Mouse (Mus musculus): Measurements from ENCODE around the gene Fam241a. TPM values are rescaled to one million over a fixed set of nuclear protein-coding genes. Genes with fewer than 3 reads are reported as not detected.

The Fam241a gene
- polyA plus RNA-seq, 1 experiment from 2014 or later = 2.0 TPM

- no peaks in the 10 kb centered on the region for H3K9me3 ChIP-seq (replicated peaks)
- 87% methylated on average over 7 of the region's 7 CpGs for WGBS
- no peaks in the 10 kb centered on the region for H3K36me3 ChIP-seq
- no peak overlapping the region for H3K27ac ChIP-seq
- no peaks in the 10 kb centered on the region for H3K4me1 ChIP-seq
- no peak for DNase-seq (ENCODE audit: low spot score)
- H3K27me3 ChIP-seq (ENCODE audit: low read depth, poor library complexity, severe bottlenecking) = no peaks in the 10 kb centered on the region
- H3K4me3 ChIP-seq = no peak overlapping the region
These were observed 13.8 kb upstream of the Fam241a start for GRCm38 (mm10) chr3:127909941-127910340.

GRCm38 (mm10) chr3:127894981-127895779 is 944 bp downstream of the Fam241a start:
- no peak overlapping the region for H3K27ac ChIP-seq
- H3K36me3 ChIP-seq = no peaks in the 10 kb centered on the region
- peaks cover 10% of the 10 kb centered on the region; the same call in 1 of the 2 replicates for H3K4me1 ChIP-seq
- no peak for DNase-seq (ENCODE audit: low spot score)
- no peaks in the 10 kb centered on the region for H3K9me3 ChIP-seq (replicated peaks)
- peaks cover 34% of the 10 kb centered on the region for H3K27me3 ChIP-seq (ENCODE audit: low read depth, poor library complexity, severe bottlenecking)
- 40% methylated on average over 7 of the region's 7 CpGs for WGBS
- H3K4me3 ChIP-seq = peak overlapping the region; percentile 76

GRCm38 (mm10) chr3:127893902-127894301 is 2.2 kb downstream of the Fam241a start:
- no peaks in the 10 kb centered on the region for H3K36me3 ChIP-seq
- peaks cover 10% of the 10 kb centered on the region; the same call in 1 of the 2 replicates for H3K4me1 ChIP-seq
- no peak overlapping the region for H3K4me3 ChIP-seq
- H3K9me3 ChIP-seq (replicated peaks) = no peaks in the 10 kb centered on the region
- peaks cover 34% of the 10 kb centered on the region for H3K27me3 ChIP-seq (ENCODE audit: low read depth, poor library complexity, severe bottlenecking)
- DNase-seq (ENCODE audit: low spot score) = no peak
- WGBS = 82% methylated on average over 7 of the region's 7 CpGs
- H3K27ac ChIP-seq = no peak overlapping the region

- DNase-seq (ENCODE audit: low spot score) = no peak
- WGBS = 39% methylated on average over 10 of the region's 10 CpGs
- Histone ChIP-seq H3K27ac (no peak overlapping the region), H3K4me1 (peaks cover 10% of the 10 kb centered on the region; the same call in 1 of the 2 replicates), H3K27me3 (ENCODE audit: low read depth, poor library complexity, severe bottlenecking) (peaks cover 34% of the 10 kb centered on the region), H3K36me3 (no peaks in the 10 kb centered on the region), H3K9me3 (replicated peaks) (no peaks in the 10 kb centered on the region), H3K4me3 (no peak overlapping the region)
These were observed 4.2 kb downstream of the Fam241a start for GRCm38 (mm10) chr3:127891906-127892305.

GRCm38 (mm10) chr3:127890008-127890407 is 6.1 kb downstream of the Fam241a start:
- DNase-seq (ENCODE audit: low spot score) = no peak
- H3K9me3 ChIP-seq (replicated peaks) = no peaks in the 10 kb centered on the region
- no peak overlapping the region for H3K4me3 ChIP-seq
- H3K4me1 ChIP-seq = no peaks in the 10 kb centered on the region
- H3K27ac ChIP-seq = no peak overlapping the region
- no peaks in the 10 kb centered on the region for H3K36me3 ChIP-seq
- H3K27me3 ChIP-seq (ENCODE audit: low read depth, poor library complexity, severe bottlenecking) = peaks cover 32% of the 10 kb centered on the region

- no peak for DNase-seq (ENCODE audit: low spot score)
- H3K36me3 ChIP-seq = no peaks in the 10 kb centered on the region
- H3K4me3 ChIP-seq = no peak overlapping the region
- H3K27me3 ChIP-seq (ENCODE audit: low read depth, poor library complexity, severe bottlenecking) = peaks cover 27% of the 10 kb centered on the region
- H3K27ac ChIP-seq = no peak overlapping the region
- WGBS = 76% methylated on average over 3 of the region's 3 CpGs
- no peaks in the 10 kb centered on the region for H3K9me3 ChIP-seq (replicated peaks)
- no peaks in the 10 kb centered on the region for H3K4me1 ChIP-seq
These were observed 6.6 kb downstream of the Fam241a start for GRCm38 (mm10) chr3:127889570-127889969.

GRCm38 (mm10) chr3:127881684-127882083 is 14.4 kb downstream of the Fam241a start:
- no peaks in the 10 kb centered on the region for H3K9me3 ChIP-seq (replicated peaks)
- 68% methylated on average over 2 of the region's 2 CpGs for WGBS

GRCm38 (mm10) chr3:127879968-127880367 is 16.2 kb downstream of the Fam241a start:
- H3K36me3 ChIP-seq = no peaks in the 10 kb centered on the region
- H3K9me3 ChIP-seq (replicated peaks) = no peaks in the 10 kb centered on the region
- H3K4me3 ChIP-seq = no peak overlapping the region
- H3K4me1 ChIP-seq = no peaks in the 10 kb centered on the region
- DNase-seq (ENCODE audit: low spot score) = no peak
- no peaks in the 10 kb centered on the region for H3K27me3 ChIP-seq (ENCODE audit: low read depth, poor library complexity, severe bottlenecking)
- WGBS = 87% methylated on average over 3 of the region's 3 CpGs
- no peak overlapping the region for H3K27ac ChIP-seq

More at GRCm38 (mm10) chr3:127881684-127882083, 14.4 kb downstream of the Fam241a start:
- Histone ChIP-seq H3K27me3 (ENCODE audit: low read depth, poor library complexity, severe bottlenecking) (no peaks in the 10 kb centered on the region), H3K27ac (no peak overlapping the region), H3K4me1 (no peaks in the 10 kb centered on the region), H3K36me3 (no peaks in the 10 kb centered on the region), H3K4me3 (no peak overlapping the region)
- no peak for DNase-seq (ENCODE audit: low spot score)

GRCm38 (mm10) chr3:127875509-127875908 is 20.6 kb downstream of the Fam241a start:
- H3K4me1 ChIP-seq = peaks cover 2% of the 10 kb centered on the region; the same call in 1 of the 2 replicates
- WGBS = 100% methylated on average over 2 of the region's 2 CpGs
- no peaks in the 10 kb centered on the region for H3K27me3 ChIP-seq (ENCODE audit: low read depth, poor library complexity, severe bottlenecking)
- H3K9me3 ChIP-seq (replicated peaks) = no peaks in the 10 kb centered on the region
- no peak for DNase-seq (ENCODE audit: low spot score)
- H3K36me3 ChIP-seq = no peaks in the 10 kb centered on the region
- H3K27ac ChIP-seq = no peak overlapping the region
- no peak overlapping the region for H3K4me3 ChIP-seq

- Histone ChIP-seq H3K4me3 (no peak overlapping the region), H3K27ac (no peak overlapping the region), H3K4me1 (peaks cover 2% of the 10 kb centered on the region; the same call in 1 of the 2 replicates), H3K27me3 (ENCODE audit: low read depth, poor library complexity, severe bottlenecking) (no peaks in the 10 kb centered on the region), H3K36me3 (no peaks in the 10 kb centered on the region), H3K9me3 (replicated peaks) (no peaks in the 10 kb centered on the region)
- WGBS = 86% methylated on average over 7 of the region's 7 CpGs
- no peak for DNase-seq (ENCODE audit: low spot score)
These were observed 21.1 kb downstream of the Fam241a start for GRCm38 (mm10) chr3:127875059-127875458.

GRCm38 (mm10) chr3:127874254-127874883 is 21.8 kb downstream of the Fam241a start:
- H3K27ac ChIP-seq = no peak overlapping the region
- no peak for DNase-seq (ENCODE audit: low spot score)
- H3K27me3 ChIP-seq (ENCODE audit: low read depth, poor library complexity, severe bottlenecking) = no peaks in the 10 kb centered on the region
- WGBS = 39% methylated on average over 4 of the region's 4 CpGs
- H3K4me3 ChIP-seq = no peak overlapping the region
- H3K36me3 ChIP-seq = no peaks in the 10 kb centered on the region
- H3K9me3 ChIP-seq (replicated peaks) = no peaks in the 10 kb centered on the region
- peaks cover 2% of the 10 kb centered on the region; the same call in 1 of the 2 replicates for H3K4me1 ChIP-seq

GRCm38 (mm10) chr3:127871575-127871974 is 24.5 kb downstream of the Fam241a start:
- Histone ChIP-seq H3K36me3 (no peaks in the 10 kb centered on the region), H3K27me3 (ENCODE audit: low read depth, poor library complexity, severe bottlenecking) (no peaks in the 10 kb centered on the region), H3K4me3 (no peak overlapping the region), H3K4me1 (peaks cover 2% of the 10 kb centered on the region; the same call in 1 of the 2 replicates), H3K9me3 (replicated peaks) (no peaks in the 10 kb centered on the region), H3K27ac (no peak overlapping the region)
- 81% methylated on average over 9 of the region's 9 CpGs for WGBS
- DNase-seq (ENCODE audit: low spot score) = no peak

GRCm38 (mm10) chr3:127868880-127869279 is 27.2 kb downstream of the Fam241a start:
- Histone ChIP-seq H3K4me1 (no peaks in the 10 kb centered on the region), H3K27ac (no peak overlapping the region), H3K4me3 (no peak overlapping the region), H3K36me3 (no peaks in the 10 kb centered on the region), H3K27me3 (ENCODE audit: low read depth, poor library complexity, severe bottlenecking) (no peaks in the 10 kb centered on the region), H3K9me3 (replicated peaks) (no peaks in the 10 kb centered on the region)
- DNase-seq (ENCODE audit: low spot score) = no peak
- 88% methylated on average over 5 of the region's 5 CpGs for WGBS

All from limb, embryonic 10.5 days (tissue).